Mouse (Mus musculus): ENCODE results near the gene Vsig8. TPM values are rescaled to one million over a fixed set of nuclear protein-coding genes. Genes with fewer than 3 reads are reported as not detected.

The Vsig8 gene
- total and polyA plus RNA-seq, 2 experiments from 2014 or later, result 0.12 TPM; not detected in 1

GRCm38 (mm10) chr1:172528701-172529100 is 27.0 kb upstream of the Vsig8 start:
- ATAC-seq (ENCODE audit: insufficient read depth, low read depth), result peak; percentile 45
- no peak overlapping the region for H3K4me2 ChIP-seq (ENCODE audit: low read depth, low read length)

GRCm38 (mm10) chr1:172530544-172531220 is 25.1 kb upstream of the Vsig8 start:
- H3K4me2 ChIP-seq (ENCODE audit: low read depth, low read length), result no peak overlapping the region
- 21% methylated on average over 8 of the region's 8 CpGs for WGBS
- no peak for ATAC-seq (ENCODE audit: insufficient read depth, low read depth)
- H3K9ac ChIP-seq (replicated peaks; ENCODE audit: low read depth, low read length), result no peak overlapping the region
- no peaks in the 10 kb centered on the region for H3K36me3 ChIP-seq (replicated peaks; ENCODE audit: control insufficient read depth, insufficient read depth, low read length)
- H3K9me3 ChIP-seq (replicated peaks; ENCODE audit: control insufficient read depth, low read length), result no peaks in the 10 kb centered on the region
- H3K27ac ChIP-seq (ENCODE audit: low read depth), result no peak overlapping the region
- H3K4me3 ChIP-seq (ENCODE audit: low read depth, low read length), result no peak overlapping the region
- TF ChIP-seq EP300 (IDR thresholded peaks at IDR 0.05; ENCODE audit: low read depth) (no peak), CTCF (IDR thresholded peaks at IDR 0.05; ENCODE audit: low read depth) (no peak)
- peaks cover 7% of the 10 kb centered on the region; the same call in 1 of the 2 replicates for H3K4me1 ChIP-seq (ENCODE audit: control insufficient read depth, insufficient read depth)
- peaks cover 39% of the 10 kb centered on the region; the same call in 1 of the 2 replicates for H3K27me3 ChIP-seq (ENCODE audit: control insufficient read depth, insufficient read depth, low read length)
- DNase-seq (ENCODE audit: low spot score), result no peak

More at GRCm38 (mm10) chr1:172528701-172529100, 27.0 kb upstream of the Vsig8 start:
- Histone ChIP-seq H3K36me3 (replicated peaks; ENCODE audit: control insufficient read depth, insufficient read depth, low read length) (no peaks in the 10 kb centered on the region), H3K27ac (ENCODE audit: low read depth) (no peak overlapping the region), H3K4me3 (ENCODE audit: low read depth, low read length) (no peak overlapping the region), H3K27me3 (ENCODE audit: control insufficient read depth, insufficient read depth, low read length) (peaks cover 36% of the 10 kb centered on the region; the same call in 1 of the 2 replicates), H3K4me1 (ENCODE audit: control insufficient read depth, insufficient read depth) (peaks cover 7% of the 10 kb centered on the region; the same call in 1 of the 2 replicates), H3K9ac (replicated peaks; ENCODE audit: low read depth, low read length) (no peak overlapping the region), H3K9me3 (replicated peaks; ENCODE audit: control insufficient read depth, low read length) (no peaks in the 10 kb centered on the region)
- TF ChIP-seq CTCF (IDR thresholded peaks at IDR 0.05; ENCODE audit: low read depth) (peak; percentile 99), EP300 (IDR thresholded peaks at IDR 0.05; ENCODE audit: low read depth) (no peak)
- WGBS, result 9% methylated on average over 7 of the region's 7 CpGs
- DNase-seq (ENCODE audit: low spot score), result peak; percentile 91

- H3K27ac ChIP-seq (ENCODE audit: low read depth), result no peak overlapping the region
- H3K4me1 ChIP-seq (ENCODE audit: control insufficient read depth, insufficient read depth), result peaks cover 7% of the 10 kb centered on the region; the same call in 1 of the 2 replicates
- no peak overlapping the region for H3K9ac ChIP-seq (replicated peaks; ENCODE audit: low read depth, low read length)
- H3K4me3 ChIP-seq (ENCODE audit: low read depth, low read length), result no peak overlapping the region
- H3K27me3 ChIP-seq (ENCODE audit: control insufficient read depth, insufficient read depth, low read length), result peaks cover 26% of the 10 kb centered on the region; the same call in 1 of the 2 replicates
- DNase-seq (ENCODE audit: low spot score) (no peak), ATAC-seq (ENCODE audit: insufficient read depth, low read depth) (peak; percentile 26)
- 2% methylated on average over 13 of the region's 13 CpGs for WGBS
- H3K4me2 ChIP-seq (ENCODE audit: low read depth, low read length), result peak overlapping the region; percentile 30; the same call in 1 of the 2 replicates
- TF ChIP-seq EP300 (IDR thresholded peaks at IDR 0.05; ENCODE audit: low read depth) (no peak), CTCF (IDR thresholded peaks at IDR 0.05; ENCODE audit: low read depth) (no peak)
- H3K9me3 ChIP-seq (replicated peaks; ENCODE audit: control insufficient read depth, low read length), result no peaks in the 10 kb centered on the region
- H3K36me3 ChIP-seq (replicated peaks; ENCODE audit: control insufficient read depth, insufficient read depth, low read length), result no peaks in the 10 kb centered on the region
Measured at GRCm38 (mm10) chr1:172532551-172532950, 23.2 kb upstream of the Vsig8 start.

- H3K4me3 ChIP-seq (ENCODE audit: low read depth, low read length), result no peak overlapping the region
- H3K27me3 ChIP-seq (ENCODE audit: control insufficient read depth, insufficient read depth, low read length), result peaks cover 24% of the 10 kb centered on the region; the same call in 1 of the 2 replicates
- no peak for DNase-seq (ENCODE audit: low spot score)
- no peak for ATAC-seq (ENCODE audit: insufficient read depth, low read depth)
- H3K27ac ChIP-seq (ENCODE audit: low read depth), result no peak overlapping the region
- H3K9me3 ChIP-seq (replicated peaks; ENCODE audit: control insufficient read depth, low read length), result no peaks in the 10 kb centered on the region
- H3K9ac ChIP-seq (replicated peaks; ENCODE audit: low read depth, low read length), result no peak overlapping the region
- WGBS, result 69% methylated on average over 16 of the region's 16 CpGs
- TF ChIP-seq EP300 (IDR thresholded peaks at IDR 0.05; ENCODE audit: low read depth) (no peak), CTCF (IDR thresholded peaks at IDR 0.05; ENCODE audit: low read depth) (no peak)
- peaks cover 7% of the 10 kb centered on the region; the same call in 1 of the 2 replicates for H3K4me1 ChIP-seq (ENCODE audit: control insufficient read depth, insufficient read depth)
- H3K36me3 ChIP-seq (replicated peaks; ENCODE audit: control insufficient read depth, insufficient read depth, low read length), result no peaks in the 10 kb centered on the region
- H3K4me2 ChIP-seq (ENCODE audit: low read depth, low read length), result no peak overlapping the region
Measured at GRCm38 (mm10) chr1:172535116-172535515, 20.6 kb upstream of the Vsig8 start.

- Histone ChIP-seq H3K27ac (ENCODE audit: low read depth) (no peak overlapping the region), H3K27me3 (ENCODE audit: control insufficient read depth, insufficient read depth, low read length) (0 out of 2 replicates have a peak, but pooled peaks cover 4% of the 10 kb centered on the region), H3K4me2 (ENCODE audit: low read depth, low read length) (no peak overlapping the region), H3K9ac (replicated peaks; ENCODE audit: low read depth, low read length) (no peak overlapping the region), H3K9me3 (replicated peaks; ENCODE audit: control insufficient read depth, low read length) (no peaks in the 10 kb centered on the region), H3K4me3 (ENCODE audit: low read depth, low read length) (no peak overlapping the region), H3K4me1 (ENCODE audit: control insufficient read depth, insufficient read depth) (no peaks in the 10 kb centered on the region), H3K36me3 (replicated peaks; ENCODE audit: control insufficient read depth, insufficient read depth, low read length) (no peaks in the 10 kb centered on the region)
- no peak for ATAC-seq (ENCODE audit: insufficient read depth, low read depth)
- 44% methylated on average over 6 of the region's 6 CpGs for WGBS
- no peak for DNase-seq (ENCODE audit: low spot score)
- TF ChIP-seq CTCF (IDR thresholded peaks at IDR 0.05; ENCODE audit: low read depth), result no peak
- no peak for TF ChIP-seq EP300 (IDR thresholded peaks at IDR 0.05; ENCODE audit: low read depth)
Measured at GRCm38 (mm10) chr1:172539827-172540226, 15.9 kb upstream of the Vsig8 start.
